28 mouse cellular contexts compared by ENCODE assay signal in genomic region chr2:30925181-30925580, GRCm38 (mm10). TPM values are rescaled to one million over a fixed set of nuclear protein-coding genes. Genes with fewer than 3 reads are reported as not detected.
DNase-seq lines count a peak whose midpoint lies in the region; ATAC-seq lines count a peak whose summit lies in the region.
"Had no signal": no experiment of that assay in that cellular context is flagged by ENCODE, and none has a peak within 500 bp of the region (broad histone marks: within the 10 kb centered on the region; RNA-seq: fewer than 3 reads in every experiment).

No protein-coding gene starts in this region.

- H3K27ac ChIP-seq in heart, embryonic 10.5 days: 0 out of 2 replicates have a peak overlapping the region, but pooled peaks have one; percentile 9
- H3K27ac ChIP-seq in midbrain, embryonic 11.5 days (ENCODE audit: low read depth, low read length): no peak overlapping the region
- no peak overlapping the region for H3K27ac ChIP-seq in midbrain, embryonic 13.5 days
- H3K27ac ChIP-seq in limb, embryonic 13.5 days: no peak overlapping the region
- H3K27ac ChIP-seq: embryonic facial prominence, embryonic 12.5 days; hindbrain, embryonic 13.5 days; left cerebral cortex, adult 2 months; liver, embryonic 12.5 days; midbrain, embryonic 10.5 days; neural tube, embryonic 12.5 days had no signal

- WGBS in heart, embryonic 10.5 days: 81% methylated on average over 4 of the region's 4 CpGs
- 73% methylated on average over 4 of the region's 4 CpGs for WGBS in midbrain, embryonic 11.5 days
- WGBS in midbrain, embryonic 13.5 days: 74% methylated on average over 4 of the region's 4 CpGs
- WGBS in limb, embryonic 13.5 days: 80% methylated on average over 4 of the region's 4 CpGs

- ATAC-seq in midbrain, embryonic 11.5 days (ENCODE audit: low FRiP score): no peak
- no peak for ATAC-seq in midbrain, embryonic 13.5 days
- no peak for ATAC-seq in limb, embryonic 13.5 days (ENCODE audit: low FRiP score, low read depth)
- ATAC-seq: forebrain, embryonic 14.5 days; intestine, postnatal 0 days; liver, embryonic 12.5 days; liver, postnatal 0 days had no signal

- no peak for DNase-seq in heart, embryonic 10.5 days (ENCODE audit: low spot score)
- DNase-seq in heart, postnatal 36 days: no peak
- peak; percentile 54 for DNase-seq in midbrain, embryonic 11.5 days (ENCODE audit: low spot score, missing footprints)
- peak; percentile 54 for DNase-seq in NIH3T3 (ENCODE audit: low read depth)
- no peak for DNase-seq in thymus, postnatal 0 days (ENCODE audit: low spot score)
- no peak for DNase-seq in retina, embryonic 14.5 days (ENCODE audit: low spot score)
- DNase-seq: cerebellum, adult 11 months; cerebellum, adult 9-11 months; embryo, embryonic 11 days; gastrocnemius, postnatal 25 days; heart, adult 11 months; heart, postnatal 4 days; kidney, postnatal 14 days; layer of hippocampus, adult 9-11 months; liver, postnatal 0 days had no signal

- intact Hi-C loops in heart, postnatal 36 days (cut with DNase I): no loop called here

- no peak overlapping the region for H3K9ac ChIP-seq in midbrain, embryonic 11.5 days (ENCODE audit: low read length)
- no peak overlapping the region for H3K9ac ChIP-seq in midbrain, embryonic 13.5 days (replicated peaks)
- H3K9ac ChIP-seq in limb, embryonic 13.5 days: 0 out of 2 replicates have a peak overlapping the region, but pooled peaks have one; percentile 5
- H3K9ac ChIP-seq: embryonic facial prominence, embryonic 12.5 days; hindbrain, embryonic 13.5 days; liver, embryonic 12.5 days; liver, postnatal 0 days; neural tube, embryonic 12.5 days had no signal

- no peak overlapping the region for H3K4me2 ChIP-seq in midbrain, embryonic 11.5 days
- H3K4me2 ChIP-seq in midbrain, embryonic 13.5 days (replicated peaks): no peak overlapping the region
- no peak overlapping the region for H3K4me2 ChIP-seq in limb, embryonic 13.5 days (replicated peaks)
- H3K4me2 ChIP-seq: embryonic facial prominence, embryonic 12.5 days; heart, embryonic 11.5 days; hindbrain, embryonic 13.5 days; liver, embryonic 12.5 days; neural tube, embryonic 12.5 days had no signal

- H3K4me3 ChIP-seq in heart, embryonic 10.5 days: no peak overlapping the region
- no peak overlapping the region for H3K4me3 ChIP-seq in midbrain, embryonic 11.5 days (ENCODE audit: low read depth, low read length)
- no peak overlapping the region for H3K4me3 ChIP-seq in midbrain, embryonic 13.5 days (replicated peaks)
- no peak overlapping the region for H3K4me3 ChIP-seq in limb, embryonic 13.5 days
- H3K4me3 ChIP-seq: embryonic facial prominence, embryonic 12.5 days; hindbrain, embryonic 13.5 days; left cerebral cortex, adult 2 months; liver, embryonic 12.5 days; midbrain, embryonic 10.5 days; myocyte; neural tube, embryonic 12.5 days had no signal

- H3K36me3 ChIP-seq in heart, embryonic 10.5 days: no peaks in the 10 kb centered on the region
- H3K36me3 ChIP-seq in midbrain, embryonic 11.5 days (ENCODE audit: control insufficient read depth, insufficient read depth, low read length): no peaks in the 10 kb centered on the region
- H3K36me3 ChIP-seq in midbrain, embryonic 13.5 days: no peaks in the 10 kb centered on the region
- H3K36me3 ChIP-seq in limb, embryonic 13.5 days: no peaks in the 10 kb centered on the region
- H3K36me3 ChIP-seq: embryonic facial prominence, embryonic 12.5 days; hindbrain, embryonic 13.5 days; liver, embryonic 12.5 days; midbrain, embryonic 10.5 days; neural tube, embryonic 12.5 days had no signal

- H3K9me3 ChIP-seq in heart, embryonic 10.5 days: no peaks in the 10 kb centered on the region
- no peaks in the 10 kb centered on the region for H3K9me3 ChIP-seq in midbrain, embryonic 11.5 days (ENCODE audit: control insufficient read depth, low read length)
- no peaks in the 10 kb centered on the region for H3K9me3 ChIP-seq in midbrain, embryonic 13.5 days
- H3K9me3 ChIP-seq in limb, embryonic 13.5 days: no peaks in the 10 kb centered on the region
- H3K9me3 ChIP-seq: embryonic facial prominence, embryonic 12.5 days; hindbrain, embryonic 13.5 days; liver, embryonic 12.5 days; midbrain, embryonic 10.5 days; neural tube, embryonic 12.5 days had no signal

- 0 out of 2 replicates have a peak, but pooled peaks cover 3% of the 10 kb centered on the region for H3K27me3 ChIP-seq in heart, embryonic 10.5 days (ENCODE audit: insufficient read depth, poor library complexity, severe bottlenecking)
- no peaks in the 10 kb centered on the region; the same call in none of the 2 replicates for H3K27me3 ChIP-seq in midbrain, embryonic 11.5 days (ENCODE audit: control insufficient read depth, insufficient read depth, low read length)
- H3K27me3 ChIP-seq in midbrain, embryonic 13.5 days: no peaks in the 10 kb centered on the region
- no peaks in the 10 kb centered on the region for H3K27me3 ChIP-seq in limb, embryonic 13.5 days
- H3K27me3 ChIP-seq: embryonic facial prominence, embryonic 12.5 days; hindbrain, embryonic 13.5 days; neural tube, embryonic 12.5 days had no signal

- H3K4me1 ChIP-seq in heart, embryonic 10.5 days: peaks cover 41% of the 10 kb centered on the region
- peaks cover 5% of the 10 kb centered on the region; the same call in 1 of the 2 replicates for H3K4me1 ChIP-seq in midbrain, embryonic 11.5 days (ENCODE audit: control insufficient read depth, insufficient read depth, low read length)
- peaks cover 13% of the 10 kb centered on the region for H3K4me1 ChIP-seq in midbrain, embryonic 13.5 days (replicated peaks)
- peaks cover 27% of the 10 kb centered on the region for H3K4me1 ChIP-seq in limb, embryonic 13.5 days

RNA-seq across cellular contexts. Expression of gene Ptges, which starts 4.5 kb away (rescaled TPM):
- polyA plus RNA-seq in heart, embryonic 10.5 days (2016; fragmentation: Nextera tagmentation; extraction: Ambion mirVana): 4.2 and 6.1 TPM in 2 replicates
- total RNA-seq in heart, postnatal 36 days (2021): 1 to 10 TPM; 1.7 to 1.9 TPM
- 4.7 and 6.1 TPM in 2 replicates for polyA plus RNA-seq in midbrain, embryonic 11.5 days (2014; fragmentation: Nextera tagmentation; extraction: Ambion mirVana)
- 2.5 and 2.9 TPM in 2 replicates for polyA plus RNA-seq in midbrain, embryonic 13.5 days (2015; fragmentation: Nextera tagmentation; extraction: Ambion mirVana)
- 14.1 and 16.4 TPM in 2 replicates for polyA plus RNA-seq in limb, embryonic 13.5 days (2015; fragmentation: Nextera tagmentation; extraction: Ambion mirVana)
- polyA plus RNA-seq in thymus, postnatal 0 days (2015; fragmentation: Nextera tagmentation; extraction: Ambion mirVana): 3.2 and 3.4 TPM in 2 replicates
- total RNA-seq: MEL had no signal

RNA-seq across cellular contexts. Expression of gene Tor1b, which starts 27.6 kb away (rescaled TPM):
- polyA plus RNA-seq in heart, embryonic 10.5 days (2016; fragmentation: Nextera tagmentation; extraction: Ambion mirVana): 24.6 and 25.4 TPM in 2 replicates
- 10 to 100 TPM; 25.3 to 29.3 TPM for total RNA-seq in heart, postnatal 36 days (2021)
- polyA plus RNA-seq in midbrain, embryonic 11.5 days (2014; fragmentation: Nextera tagmentation; extraction: Ambion mirVana): 19.3 and 21.1 TPM in 2 replicates
- polyA plus RNA-seq in midbrain, embryonic 13.5 days (2015; fragmentation: Nextera tagmentation; extraction: Ambion mirVana): 18.3 and 20.5 TPM in 2 replicates
- polyA plus RNA-seq in limb, embryonic 13.5 days (2015; fragmentation: Nextera tagmentation; extraction: Ambion mirVana): 33.0 and 33.5 TPM in 2 replicates
- polyA plus RNA-seq in thymus, postnatal 0 days (2015; fragmentation: Nextera tagmentation; extraction: Ambion mirVana): 24.2 and 26.1 TPM in 2 replicates

RNA-seq across cellular contexts. Expression of gene Tor1a, which starts 42.6 kb away (rescaled TPM):
- polyA plus RNA-seq in heart, embryonic 10.5 days (2016; fragmentation: Nextera tagmentation; extraction: Ambion mirVana): 65.1 and 80.5 TPM in 2 replicates
- total RNA-seq in heart, postnatal 36 days (2021): 10 to 100 TPM; 11.0 to 12.5 TPM
- 76.9 and 84.5 TPM in 2 replicates for polyA plus RNA-seq in midbrain, embryonic 11.5 days (2014; fragmentation: Nextera tagmentation; extraction: Ambion mirVana)
- 93.2 and 95.7 TPM in 2 replicates for polyA plus RNA-seq in midbrain, embryonic 13.5 days (2015; fragmentation: Nextera tagmentation; extraction: Ambion mirVana)
- polyA plus RNA-seq in limb, embryonic 13.5 days (2015; fragmentation: Nextera tagmentation; extraction: Ambion mirVana): 82.7 and 91.4 TPM in 2 replicates
- 80.1 and 83.6 TPM in 2 replicates for polyA plus RNA-seq in thymus, postnatal 0 days (2015; fragmentation: Nextera tagmentation; extraction: Ambion mirVana)

RNA-seq across cellular contexts. Expression of gene BC005624, which starts 56.8 kb away (rescaled TPM):
- 36.9 and 42.6 TPM in 2 replicates for polyA plus RNA-seq in heart, embryonic 10.5 days (2016; fragmentation: Nextera tagmentation; extraction: Ambion mirVana)
- total RNA-seq in heart, postnatal 36 days (2021): 10 to 100 TPM; 19.6 to 22.5 TPM
- 64.7 and 68.8 TPM in 2 replicates for polyA plus RNA-seq in midbrain, embryonic 11.5 days (2014; fragmentation: Nextera tagmentation; extraction: Ambion mirVana)
- polyA plus RNA-seq in midbrain, embryonic 13.5 days (2015; fragmentation: Nextera tagmentation; extraction: Ambion mirVana): 88.8 and 92.8 TPM in 2 replicates
- polyA plus RNA-seq in limb, embryonic 13.5 days (2015; fragmentation: Nextera tagmentation; extraction: Ambion mirVana): 59.7 and 59.9 TPM in 2 replicates
- 64.0 and 66.2 TPM in 2 replicates for polyA plus RNA-seq in thymus, postnatal 0 days (2015; fragmentation: Nextera tagmentation; extraction: Ambion mirVana)

RNA-seq across cellular contexts. Expression of gene Usp20, which starts 56.9 kb away (rescaled TPM):
- 15.7 and 21.5 TPM in 2 replicates for polyA plus RNA-seq in heart, embryonic 10.5 days (2016; fragmentation: Nextera tagmentation; extraction: Ambion mirVana)
- total RNA-seq in heart, postnatal 36 days (2021): 10 to 100 TPM; 50.6 to 53.1 TPM
- 12.3 and 14.1 TPM in 2 replicates for polyA plus RNA-seq in midbrain, embryonic 11.5 days (2014; fragmentation: Nextera tagmentation; extraction: Ambion mirVana)
- polyA plus RNA-seq in midbrain, embryonic 13.5 days (2015; fragmentation: Nextera tagmentation; extraction: Ambion mirVana): 42.5 and 47.9 TPM in 2 replicates
- polyA plus RNA-seq in limb, embryonic 13.5 days (2015; fragmentation: Nextera tagmentation; extraction: Ambion mirVana): 21.6 and 22.9 TPM in 2 replicates
- 9.0 and 13.2 TPM in 2 replicates for polyA plus RNA-seq in thymus, postnatal 0 days (2015; fragmentation: Nextera tagmentation; extraction: Ambion mirVana)

Comparison
In these comparisons a context has a peak if more than half of its experiments do, and no peak if none do; other contexts are left out.
1. DNase-seq: peak in midbrain, embryonic 11.5 days (single experiment) and NIH3T3 (single experiment); none in heart, embryonic 10.5 days (single experiment), heart, postnatal 36 days (0 of 2), thymus, postnatal 0 days (single experiment) and retina, embryonic 14.5 days (single experiment).